Mouse (Mus musculus) T-helper 1 cell (primary cell): ENCODE results near the gene Abcg4.
"Not testable (repeated sequence)": the region's sequence is repeated elsewhere in the genome, so short reads cannot be mapped to it uniquely, and the experiment has no call there.

Experiments used
- in situ Hi-C: fragments of 300-600 bp; cut with MboI, MseI; formaldehyde crosslinking; loops from one replicate; pipeline ENCODE4 v1.15.1; 2025; ENCODE audit warnings: high pct_unique_total_duplicates

Gene Abcg4

DNA sequence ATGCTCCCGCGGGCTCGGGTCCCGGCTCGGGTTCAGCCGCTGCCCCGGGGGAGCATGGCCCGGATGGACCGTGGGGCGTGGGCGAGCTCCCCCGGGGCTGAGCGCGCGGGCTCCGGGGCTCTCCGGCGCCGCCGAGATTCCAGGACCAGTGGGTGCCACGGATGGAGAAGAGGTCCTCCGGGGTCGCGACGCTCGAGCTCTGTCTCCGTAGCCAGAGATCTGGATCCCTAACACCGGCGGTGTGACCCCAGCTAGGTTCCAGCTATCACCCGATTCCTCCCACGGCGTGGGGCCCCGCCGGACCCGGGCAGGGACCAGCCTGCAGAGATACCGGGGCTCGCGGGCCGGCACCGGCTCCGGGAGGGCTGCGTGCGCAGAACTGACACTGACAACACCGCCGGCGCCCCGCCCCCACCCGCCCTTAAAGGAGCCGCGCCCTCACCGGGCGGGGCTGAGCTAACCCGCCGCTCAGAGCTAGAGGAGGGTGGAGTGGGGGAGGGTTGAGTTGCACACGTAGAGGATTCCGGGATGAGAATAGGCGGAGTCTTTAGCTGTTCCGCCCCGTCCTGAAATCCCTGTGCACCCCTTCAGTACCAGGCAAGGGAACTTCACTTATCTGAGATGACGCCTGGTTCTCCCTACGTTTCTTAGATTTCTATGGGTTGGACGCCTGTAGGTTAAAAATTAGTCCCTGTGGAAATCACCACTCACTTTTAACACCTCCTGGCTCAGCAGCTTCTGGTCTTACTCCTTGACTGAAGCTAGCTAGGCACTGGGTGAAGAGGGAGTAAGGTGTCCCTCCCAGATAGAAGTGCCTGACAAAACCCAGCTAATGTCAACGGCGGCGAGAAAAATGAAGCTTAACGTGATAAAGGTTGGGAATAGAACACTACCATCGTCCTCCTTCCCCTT, 31.7 kb upstream of the Abcg4 start, which contains the start of gene C2cd2l:
Gene C2cd2l, minus strand, starts transcription at position 399 of the 912 bp plus-strand sequence.
- in situ Hi-C loops, result no loop called here

DNA sequence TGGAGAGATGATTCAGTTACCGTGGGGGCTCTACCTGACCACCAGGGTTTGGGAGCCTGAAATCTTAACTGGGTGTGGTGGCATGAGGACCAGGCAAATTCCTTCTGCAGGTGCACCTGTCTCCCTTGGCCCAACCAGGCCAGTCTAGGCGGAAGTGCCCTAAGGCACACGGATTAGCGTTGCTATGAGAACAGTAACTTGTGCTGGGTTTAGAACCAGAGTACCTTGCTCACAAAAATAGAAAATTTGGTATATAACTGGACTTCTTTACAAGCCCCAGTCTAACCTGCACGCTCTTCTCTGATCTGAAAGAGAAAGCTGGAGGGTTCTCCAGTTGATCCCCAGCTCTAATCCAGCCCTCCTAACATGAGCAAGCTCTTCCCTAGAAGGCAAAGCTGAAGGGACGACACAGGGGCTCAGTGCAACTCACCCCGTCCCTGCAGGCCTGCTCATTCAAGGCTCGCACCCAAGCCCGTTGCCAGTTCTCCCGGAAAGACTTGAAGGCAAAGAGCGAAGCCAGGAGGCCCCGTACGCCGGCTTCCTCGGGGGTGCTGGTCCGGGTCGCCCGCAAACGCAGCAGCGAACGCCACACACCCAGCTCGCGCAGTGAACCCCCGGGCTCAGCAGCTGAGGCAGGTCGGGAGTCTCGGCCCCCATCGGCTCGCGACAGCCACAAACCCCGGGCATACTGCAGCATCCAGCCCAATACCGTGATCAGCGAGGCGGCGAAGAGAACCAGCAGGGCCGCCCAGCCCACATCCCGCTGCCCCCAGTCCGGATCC, 30.9 kb upstream of the Abcg4 start:
- in situ Hi-C loops, result no loop called here

DNA sequence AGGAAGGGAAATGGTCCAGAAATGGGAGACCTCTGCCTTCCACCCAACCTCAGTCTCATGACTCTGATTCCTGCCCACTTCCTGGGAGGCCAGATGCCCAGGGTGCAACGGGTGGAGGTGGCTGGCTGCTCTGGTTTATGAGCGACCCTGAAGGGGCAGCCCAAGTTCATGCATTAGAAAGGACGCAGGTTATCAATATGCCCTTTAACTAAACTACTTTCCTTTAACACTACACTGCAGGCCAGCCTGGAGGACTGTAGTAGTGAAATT, 30.3 kb upstream of the Abcg4 start:
- in situ Hi-C loops, result no loop called here

DNA sequence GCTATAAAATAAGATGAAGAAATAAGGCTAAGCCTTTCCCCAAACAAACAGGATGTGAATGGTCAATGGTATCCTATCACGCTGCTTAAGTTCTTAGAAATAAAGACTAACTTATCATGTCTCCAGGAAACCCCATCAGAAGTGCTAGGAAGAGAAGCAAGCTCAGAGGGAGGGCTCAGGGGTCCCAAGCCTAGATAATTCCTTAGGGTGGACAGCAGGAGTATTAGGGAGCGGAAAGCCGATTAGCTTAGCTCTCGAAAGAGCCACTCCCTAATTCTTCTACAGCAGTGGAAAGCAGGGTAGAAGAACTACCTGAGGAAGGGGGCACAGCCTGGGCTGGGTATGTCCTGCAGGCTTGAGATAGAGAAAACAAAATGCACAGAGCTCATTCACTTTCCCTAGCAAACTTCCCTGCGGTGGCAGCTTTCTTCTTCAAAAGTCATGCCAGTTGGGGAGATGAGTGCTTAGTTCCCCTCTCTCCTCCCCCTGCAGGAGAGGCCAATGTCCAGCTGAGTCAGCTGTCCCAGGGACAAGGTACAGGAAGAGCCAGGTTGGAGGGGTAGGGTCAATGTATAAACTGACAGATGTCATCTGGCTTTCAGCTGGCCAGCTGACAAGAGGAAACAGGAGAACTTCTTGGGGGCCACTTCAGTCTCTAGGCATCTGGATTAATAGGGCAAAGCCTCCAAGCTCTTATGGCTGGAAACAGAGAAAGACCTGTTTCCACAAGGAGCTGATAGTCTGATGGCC, 29.8 kb upstream of the Abcg4 start:
- in situ Hi-C loops, result no loop called here

DNA sequence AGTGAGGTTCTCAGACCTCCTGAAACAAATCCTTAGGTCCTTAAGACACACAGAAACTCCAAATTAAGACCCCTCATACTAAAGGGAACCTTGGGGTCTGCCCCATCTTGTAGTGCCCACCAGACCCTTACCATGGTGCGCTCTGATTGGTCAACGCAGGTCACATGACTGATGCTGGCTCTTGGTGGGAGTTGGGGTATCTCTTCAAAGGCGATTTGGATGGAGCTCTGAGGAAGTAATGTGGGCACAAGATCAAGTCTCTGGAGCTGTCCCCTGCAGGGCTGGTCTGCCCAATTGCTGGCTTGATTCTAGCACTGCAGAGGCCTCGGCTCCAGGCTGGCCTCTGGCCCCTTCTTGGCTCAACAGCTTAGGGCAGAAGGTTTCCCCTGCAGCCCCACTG, 29.0 kb upstream of the Abcg4 start:
- in situ Hi-C loops, result no loop called here

DNA sequence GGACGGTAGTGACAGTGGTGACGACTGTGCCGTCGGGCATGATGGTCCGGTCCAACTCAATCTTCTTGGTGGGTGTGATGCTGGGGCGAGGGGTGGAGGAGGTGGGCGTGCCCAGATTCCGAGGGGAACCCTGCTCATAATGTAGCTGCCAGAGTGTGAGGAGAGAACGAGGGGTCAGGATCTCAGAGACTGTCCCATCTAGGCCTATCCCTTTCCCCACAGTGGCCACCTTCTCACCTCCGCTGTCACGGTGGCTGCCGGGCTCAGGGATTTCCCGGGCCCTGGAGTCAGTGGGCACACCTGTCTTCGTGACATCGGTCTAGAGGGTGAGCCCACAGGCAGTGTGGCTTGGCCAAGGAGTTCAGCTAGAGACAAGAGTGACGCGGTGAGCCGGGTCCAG, 26.5 kb upstream of the Abcg4 start:
- in situ Hi-C loops, result no loop called here

DNA sequence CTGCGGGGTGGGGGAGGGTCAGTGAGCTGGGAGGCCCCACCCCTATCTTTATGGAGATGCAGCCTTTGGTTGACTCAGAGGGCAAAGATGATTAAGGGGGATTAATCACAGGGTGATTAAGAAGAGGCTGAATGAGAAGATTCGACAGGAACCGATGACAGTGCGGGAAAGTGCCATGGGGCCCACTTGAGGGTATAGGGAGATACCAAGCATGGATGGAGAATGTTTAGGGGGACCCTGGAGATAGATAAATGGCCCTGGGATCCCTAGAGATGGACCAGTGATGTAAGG, 25.8 kb upstream of the Abcg4 start:
- in situ Hi-C loops, result no loop called here

DNA sequence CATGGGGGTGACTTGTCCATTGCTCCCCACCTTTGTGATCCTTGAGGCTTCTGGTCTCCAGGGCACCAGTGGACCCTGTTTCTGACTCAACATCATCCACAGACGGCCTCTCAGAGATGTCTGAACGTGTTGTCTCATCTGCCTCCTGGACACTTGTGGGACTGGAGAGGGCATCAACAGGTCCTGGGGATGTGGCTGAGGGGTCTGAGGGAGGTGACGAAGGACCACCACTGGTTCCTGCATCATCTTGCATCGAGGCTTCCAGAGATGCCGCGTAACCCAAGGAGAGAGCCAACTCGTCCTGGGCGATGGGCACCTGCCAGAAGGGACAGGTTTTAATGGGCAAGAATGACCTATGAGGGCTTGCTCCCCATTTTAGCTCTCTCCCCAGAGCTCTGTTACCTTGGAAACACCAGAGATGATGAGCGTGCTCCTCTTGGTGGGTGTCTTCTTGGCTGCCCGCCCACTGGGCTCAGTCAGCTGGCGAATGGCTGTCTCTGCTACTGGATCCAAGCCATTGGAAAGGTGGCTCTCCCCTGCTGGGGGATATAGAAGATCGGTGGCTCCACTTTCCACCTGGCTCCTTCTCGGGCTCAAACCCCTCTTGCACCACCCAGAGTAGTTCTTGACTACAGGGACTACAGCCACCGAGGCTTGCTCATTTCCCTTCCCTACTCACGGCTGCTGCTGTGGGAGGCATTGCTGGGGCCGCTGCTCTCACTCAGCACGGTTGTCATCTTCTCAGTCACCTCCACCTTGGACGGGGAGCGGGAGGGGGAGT, 25.3 kb upstream of the Abcg4 start:
- in situ Hi-C loops, result no loop called here

DNA sequence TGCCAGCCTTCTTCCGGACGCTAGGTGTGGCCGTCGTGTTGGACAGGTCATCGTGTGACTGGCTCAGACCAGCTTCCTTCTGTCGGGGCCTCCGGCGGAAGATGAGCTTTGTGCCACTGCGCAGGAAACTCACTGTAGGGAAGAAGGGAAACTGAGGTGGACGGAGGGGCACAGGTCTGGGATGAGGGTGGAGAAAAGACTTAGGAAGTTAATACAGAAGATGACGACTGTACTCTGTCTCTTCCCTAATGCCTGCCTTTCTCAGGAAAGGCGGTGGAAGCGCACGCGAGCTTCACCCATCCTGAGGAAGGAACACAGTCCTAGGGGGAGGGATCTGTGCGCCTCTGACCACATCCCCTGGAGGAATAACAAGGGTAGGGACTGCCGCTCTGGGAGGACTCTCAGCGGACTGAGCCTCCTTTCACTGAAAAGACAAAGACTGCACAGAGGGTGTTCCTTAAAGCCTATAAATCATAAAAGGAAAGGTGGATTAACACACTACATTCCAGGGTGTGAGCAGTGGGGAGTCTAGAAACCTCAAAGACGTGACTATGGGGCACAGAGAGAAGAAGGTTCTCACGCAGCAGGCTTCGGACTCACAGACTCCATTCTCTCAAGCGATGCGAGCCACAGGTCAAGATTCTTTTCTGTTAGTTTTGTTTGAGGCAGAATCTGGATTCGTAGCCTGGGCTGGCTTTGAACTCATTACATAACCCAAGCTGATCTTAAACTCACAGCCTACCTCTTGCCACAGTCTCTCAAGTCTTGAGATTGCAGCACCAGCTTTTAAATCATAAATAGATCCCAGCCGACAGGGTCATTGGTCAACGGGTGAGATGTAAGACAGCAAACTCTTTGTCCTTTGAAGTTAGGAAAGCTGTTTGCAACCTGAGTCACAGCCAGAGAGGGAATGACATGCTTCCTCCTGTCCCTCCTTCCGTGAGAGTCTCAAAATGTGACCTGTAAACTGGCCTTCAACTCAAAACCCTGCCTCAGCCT, 23.0 kb upstream of the Abcg4 start:
- in situ Hi-C loops, result no loop called here

DNA sequence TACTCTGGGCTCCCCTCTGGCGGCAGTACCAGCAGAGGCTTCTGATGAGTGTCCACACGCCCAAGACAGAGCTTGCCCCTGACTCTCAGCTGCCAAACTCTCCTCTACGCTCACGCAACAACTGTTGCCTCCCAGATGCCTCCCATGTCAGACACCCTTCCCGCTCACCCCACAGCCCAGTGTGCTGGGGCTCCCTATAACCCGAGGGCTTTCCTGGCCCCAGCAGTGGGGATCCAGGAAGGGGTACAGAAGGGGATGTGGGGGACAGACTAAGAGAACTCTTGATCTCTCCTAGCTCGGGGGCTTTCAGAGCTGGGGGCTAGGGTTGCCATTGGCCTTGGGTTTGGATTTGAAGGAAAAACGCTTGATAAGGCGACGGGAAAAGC, 22.3 kb upstream of the Abcg4 start:
- in situ Hi-C loops, result no loop called here

DNA sequence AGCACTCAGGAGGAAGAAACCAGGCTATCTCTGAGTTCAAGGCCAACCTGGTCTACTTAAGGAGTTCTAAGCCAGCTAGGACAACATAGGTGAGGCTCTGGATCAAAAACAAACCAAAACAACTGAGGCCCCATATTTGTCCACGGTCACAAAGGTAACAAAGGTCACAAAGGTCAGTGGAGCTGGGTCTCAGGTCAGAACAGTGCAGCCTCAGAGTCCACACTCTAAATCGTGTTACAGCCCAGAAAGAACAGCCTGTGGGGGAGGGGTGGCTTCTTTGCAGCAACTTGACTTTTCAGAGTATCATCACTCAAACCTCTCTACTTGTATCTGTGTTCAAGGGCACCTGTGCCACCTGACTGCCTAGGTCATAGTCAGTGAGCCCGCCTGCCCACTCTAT, 21.3 kb upstream of the Abcg4 start:
- in situ Hi-C loops, result no loop called here

DNA sequence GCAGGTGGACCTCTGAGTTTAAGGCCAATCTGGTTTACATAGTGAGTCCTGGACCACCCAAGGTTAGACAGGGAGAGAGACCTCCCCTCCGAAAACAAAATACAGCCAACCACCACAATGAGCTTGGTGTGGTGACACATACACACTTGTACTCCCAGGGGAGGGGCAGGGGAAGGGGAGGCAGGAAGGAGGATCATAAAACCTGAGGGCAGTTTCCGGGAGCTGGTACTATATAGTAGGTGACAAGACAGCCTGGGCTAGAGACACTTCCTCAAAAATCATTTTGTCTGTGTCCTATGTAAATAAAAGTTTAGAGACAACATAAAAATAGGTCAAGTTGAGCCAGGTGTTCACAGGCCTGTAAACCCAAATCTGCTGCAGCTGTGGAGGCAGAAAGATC, 18.8 kb upstream of the Abcg4 start:
- in situ Hi-C loops, result no loop called here

DNA sequence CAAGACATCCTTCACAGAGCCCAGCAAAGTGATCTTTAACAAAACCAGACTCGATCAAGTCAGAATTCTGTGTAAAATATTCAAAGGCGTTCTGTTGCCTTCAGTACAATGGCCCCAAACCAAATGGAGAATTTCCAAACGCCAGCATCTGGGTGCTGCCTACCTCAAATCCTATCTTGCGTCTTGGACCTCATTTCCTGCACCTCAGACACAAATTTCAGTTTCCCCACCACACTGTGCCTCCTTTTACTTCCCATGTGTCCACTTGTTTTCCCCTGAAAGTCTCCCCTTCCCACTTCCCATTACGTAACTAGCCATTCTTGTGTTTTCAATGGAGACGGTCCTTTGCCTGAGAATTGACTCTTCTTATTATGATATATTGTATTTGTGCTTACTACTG, 18.1 kb upstream of the Abcg4 start:
- in situ Hi-C loops, result no loop called here

DNA sequence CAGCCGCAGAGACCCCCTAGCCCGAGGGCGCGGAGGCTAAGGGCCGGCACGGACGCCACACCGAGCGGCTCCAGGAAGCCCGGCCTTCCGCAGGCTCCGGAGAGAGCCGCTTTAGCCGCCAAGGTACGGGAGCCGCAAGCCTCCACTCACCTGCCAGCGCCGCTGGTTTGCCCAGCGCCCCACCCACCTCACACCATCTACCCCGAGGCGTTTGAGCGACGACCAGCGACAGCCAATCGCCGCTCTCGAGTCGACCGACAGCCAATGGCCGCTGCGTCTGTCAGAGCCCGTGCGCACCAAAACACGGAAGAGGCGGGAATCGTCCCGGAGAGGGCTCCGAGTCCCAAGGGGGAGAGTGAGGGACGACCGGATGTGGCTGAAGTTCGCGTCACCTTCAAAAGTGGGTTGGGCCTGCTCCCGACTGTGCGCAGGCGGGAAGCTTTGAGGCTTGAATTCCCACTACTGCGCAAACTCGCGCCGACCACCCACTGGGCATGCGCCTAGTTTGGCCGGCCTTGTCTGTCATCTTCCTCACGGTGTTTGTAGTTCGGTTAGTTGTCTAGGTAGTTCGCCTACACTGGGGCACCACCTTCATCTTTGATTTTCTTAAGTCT, 17.2 kb upstream of the Abcg4 start, which contains the start of gene Hinfp:
Gene Hinfp, minus strand, starts transcription at position 206 of the 614 bp plus-strand sequence.
- in situ Hi-C loops, result no loop called here

DNA sequence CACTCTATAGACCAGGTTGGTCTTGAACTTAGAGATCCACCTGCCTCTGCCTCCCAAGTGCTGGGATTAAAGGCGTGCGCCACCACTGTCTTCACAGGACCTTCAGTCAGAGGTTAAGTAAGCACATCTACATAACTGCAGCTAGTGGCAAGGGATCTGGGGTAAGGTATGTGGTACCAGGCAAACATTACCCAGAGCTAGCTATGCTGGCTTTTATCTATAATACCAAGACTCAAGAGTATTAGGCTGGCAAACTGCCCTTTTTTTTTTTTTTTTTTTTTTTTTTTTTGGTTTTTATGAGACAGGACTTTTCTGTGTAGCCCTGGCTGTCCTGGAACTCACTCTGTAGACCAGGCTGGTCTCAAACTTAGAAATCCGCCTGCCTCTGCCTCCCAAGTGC, 11.6 kb upstream of the Abcg4 start:
- in situ Hi-C loops, result not testable (repeated sequence)

DNA sequence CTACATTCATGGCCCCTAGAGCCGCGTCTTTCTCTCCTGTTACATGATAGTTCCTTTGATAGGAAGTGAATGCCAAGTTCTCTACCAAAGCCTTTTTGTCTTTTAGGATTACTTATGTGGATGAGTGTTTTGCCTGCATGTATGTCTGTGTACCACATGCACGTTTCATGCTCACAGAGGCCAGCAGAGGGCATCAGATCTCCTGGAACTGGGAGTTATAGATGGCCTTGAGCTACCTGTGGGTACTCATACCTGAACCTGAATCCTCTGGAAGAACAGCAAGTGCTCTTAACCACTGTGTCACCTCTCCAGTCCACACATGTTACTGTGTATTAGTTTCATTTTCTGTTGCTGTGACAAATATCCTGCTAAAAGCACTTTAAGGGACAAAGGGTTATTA, 4.1 kb upstream of the Abcg4 start:
- in situ Hi-C loops, result no loop called here

DNA sequence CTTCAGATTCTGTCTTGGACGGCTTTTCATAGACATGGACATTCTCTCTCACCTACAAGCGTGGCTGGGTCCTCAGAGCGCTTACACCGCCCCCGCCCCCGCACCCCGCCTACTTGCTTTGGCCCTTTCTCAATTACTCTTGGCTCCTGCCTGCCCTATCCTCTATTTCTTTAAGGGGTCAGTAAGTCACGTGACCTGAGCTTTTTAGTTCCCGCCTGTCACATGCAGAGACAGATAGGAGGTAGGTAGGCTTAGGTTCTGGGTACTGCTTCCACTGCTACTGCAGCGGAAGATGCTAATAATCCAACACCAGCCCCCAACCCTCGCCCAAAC, 510 bp upstream of the Abcg4 start:
- in situ Hi-C loops, result no loop called here

DNA sequence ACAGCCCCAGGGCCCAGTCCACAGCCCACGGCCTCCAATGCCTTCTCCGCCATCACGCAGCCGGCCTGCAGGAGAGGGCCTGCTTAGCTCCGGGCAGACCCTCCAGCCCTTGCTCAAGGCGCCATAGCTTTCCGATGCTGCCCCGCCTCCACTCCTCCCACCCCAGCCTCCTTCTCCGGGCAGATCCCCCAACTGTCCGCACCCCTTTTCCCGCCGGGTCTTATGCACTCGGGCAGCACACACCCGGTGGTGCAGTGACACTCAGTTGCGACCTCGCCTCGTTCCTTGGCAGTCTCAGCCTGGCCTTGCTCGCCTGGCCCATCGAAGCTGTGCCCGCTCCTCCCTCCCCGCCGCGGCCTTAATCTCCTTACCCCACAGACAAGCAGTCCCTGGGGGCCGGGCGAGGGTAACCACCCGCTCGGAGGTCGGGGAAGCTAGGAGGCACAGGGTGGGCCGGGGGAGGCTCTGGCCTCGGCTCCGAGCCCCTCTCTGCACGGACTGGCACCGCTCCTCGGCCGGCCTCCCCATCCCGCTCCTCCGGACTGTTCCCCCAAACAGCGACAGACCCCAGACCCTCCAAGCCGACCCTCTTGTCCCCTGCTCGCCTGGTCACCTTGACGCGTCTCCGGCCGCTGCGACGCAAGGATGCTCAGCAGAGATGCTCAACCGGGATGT, 877 bp downstream of the Abcg4 start:
- in situ Hi-C loops, result no loop called here

DNA sequence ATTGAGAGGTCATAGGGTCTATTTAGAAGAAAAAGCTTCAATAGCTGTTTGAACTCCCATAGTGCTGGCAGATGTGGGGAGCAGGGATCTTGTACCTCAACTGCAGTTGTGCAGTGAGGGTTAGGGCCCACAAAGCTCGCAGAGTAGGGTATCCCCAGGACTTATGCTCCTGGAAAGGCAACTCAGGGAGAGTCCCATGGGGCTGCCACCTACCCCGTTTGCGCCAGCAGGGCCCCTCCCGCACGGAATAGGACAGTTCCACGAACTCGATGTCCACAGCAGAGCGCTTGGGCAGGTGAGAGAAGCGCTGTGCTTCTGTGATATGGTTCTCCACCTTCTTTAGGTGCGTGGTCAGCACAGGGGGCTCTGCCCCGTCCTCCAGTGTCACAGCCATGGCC, 1.4 kb downstream of the Abcg4 start:
- in situ Hi-C loops, result no loop called here
